Mouse (Mus musculus) retina, embryonic 14.5 days (tissue): ENCODE results near the gene Tbx3.
A peak's percentile ranks its signal among the peaks of the same experiment; 100 is the strongest.

Source experiments
- DNase-seq: peaks from one replicate; pipeline ENCODE4 v3.0.0-alpha.2; 2015; ENCODE audit warnings: low spot score

Tbx3 gene

GRCm38 (mm10) chr5:119662326-119662725 lies 8.1 kb upstream of the Tbx3 start:
- DNase-seq: no peak

GRCm38 (mm10) chr5:119662731-119663130 lies 7.7 kb upstream of the Tbx3 start:
- DNase-seq: no peak

- DNase-seq: no peak
Observed at GRCm38 (mm10) chr5:119663241-119663640, 7.2 kb upstream of the Tbx3 start.

GRCm38 (mm10) chr5:119663747-119664146 lies 6.7 kb upstream of the Tbx3 start:
- DNase-seq: no peak

GRCm38 (mm10) chr5:119665739-119666138 lies 4.7 kb upstream of the Tbx3 start:
- no peak for DNase-seq

- DNase-seq: no peak
Observed at GRCm38 (mm10) chr5:119667356-119667940, 3.0 kb upstream of the Tbx3 start.

- peak; percentile 39 for DNase-seq
Observed at GRCm38 (mm10) chr5:119668191-119668912, 2.1 kb upstream of the Tbx3 start.

- DNase-seq: peak; percentile 66
Observed at GRCm38 (mm10) chr5:119668913-119669411, 1.5 kb upstream of the Tbx3 start.

GRCm38 (mm10) chr5:119669741-119670565 lies 516 bp upstream of the Tbx3 start:
- DNase-seq: peak; percentile 59

GRCm38 (mm10) chr5:119671124-119671801 lies 794 bp downstream of the Tbx3 start:
- DNase-seq: peak; percentile 71

- DNase-seq: peak; percentile 68
Observed at GRCm38 (mm10) chr5:119671965-119672347, 1.5 kb downstream of the Tbx3 start.

- DNase-seq: peak; percentile 42
Observed at GRCm38 (mm10) chr5:119672348-119672983, 2.0 kb downstream of the Tbx3 start.

- DNase-seq: peak; percentile 51
Observed at GRCm38 (mm10) chr5:119672984-119673600, 2.6 kb downstream of the Tbx3 start.

- DNase-seq: peak; percentile 36
Observed at GRCm38 (mm10) chr5:119673716-119674605, 3.5 kb downstream of the Tbx3 start.

GRCm38 (mm10) chr5:119674606-119675330 lies 4.3 kb downstream of the Tbx3 start:
- peak; percentile 19 for DNase-seq

GRCm38 (mm10) chr5:119676245-119676644 lies 5.8 kb downstream of the Tbx3 start:
- DNase-seq: no peak

- no peak for DNase-seq
Observed at GRCm38 (mm10) chr5:119678516-119678915, 8.0 kb downstream of the Tbx3 start.

GRCm38 (mm10) chr5:119679084-119679483 lies 8.6 kb downstream of the Tbx3 start:
- no peak for DNase-seq

GRCm38 (mm10) chr5:119679614-119680328 lies 9.3 kb downstream of the Tbx3 start:
- DNase-seq: peak; percentile 43
